Mouse (Mus musculus) spleen, adult 2 months (tissue): ENCODE results near the gene Mthfd1. TPM values are rescaled to one million over a fixed set of nuclear protein-coding genes. Genes with fewer than 3 reads are reported as not detected.

Source experiments
- DNase-seq, 2 experiments: peaks; one replicate each; pipeline versions ENCODE4 v3.0.0 to v3.0.0-alpha.2; 2012 to 2021; ENCODE audit warnings: low spot score in 2 of 2, low read depth in 1 of 2
- H3K27ac ChIP-seq: fragments of 200-500 bp; 2 replicates; pipeline ENCODE4 v1.5.1; 2012; ENCODE audit warnings: low read length, inconsistent platforms; ENCODE audit not compliant: insufficient read depth
- H3K27me3 ChIP-seq: fragments of 200-500 bp; 2 replicates; pipeline ENCODE4 v1.6.1; 2012; ENCODE audit warnings: mild to moderate bottlenecking, moderate library complexity, low read length, inconsistent platforms; ENCODE audit not compliant: control insufficient read depth, insufficient read depth
- H3K36me3 ChIP-seq: fragments of 200-500 bp; 2 replicates; pipeline ENCODE4 v1.6.1; 2012; ENCODE audit warnings: mild to moderate bottlenecking, low read length, inconsistent platforms; ENCODE audit not compliant: control insufficient read depth, insufficient read depth
- H3K4me1 ChIP-seq: fragments of 200-500 bp; 2 replicates; pipeline ENCODE4 v1.6.1; 2011; ENCODE audit warnings: inconsistent platforms; ENCODE audit not compliant: control insufficient read depth, insufficient read depth, insufficient read length
- H3K4me3 ChIP-seq: fragments of 200-500 bp; 2 replicates; pipeline ENCODE4 v1.5.1; 2011; ENCODE audit warnings: mild to moderate bottlenecking, inconsistent platforms; ENCODE audit not compliant: insufficient read depth, insufficient read length; ENCODE audit errors: extremely low read depth
- CTCF ChIP-seq: fragments of 200-500 bp; IDR thresholded peaks from 2 replicates; pipeline ENCODE4 v1.5.1; 2011; ENCODE audit warnings: mild to moderate bottlenecking, inconsistent platforms; ENCODE audit not compliant: insufficient read depth, insufficient read length, insufficient replicate concordance; ENCODE audit errors: extremely low read depth
- POLR2A ChIP-seq: fragments of 200-500 bp; IDR thresholded peaks from 2 replicates; pipeline ENCODE4 v1.6.1; 2011; ENCODE audit warnings: low read depth, low read length, inconsistent platforms
- WGBS: fragments of 180-500 bp; shearing (Covaris S2); methylation state at CpG from one replicate; pipeline ENCODE4 v1.1.7; 2018; 5-methylcytosine and 5-hydroxymethylcytosine counted together
- polyA plus RNA-seq: library from polyadenylated mRNA; depleted of rRNA; stranded (reverse); fragments of >200 nt; gene quantifications from 2 replicates; pipeline ENCODE4 v1.2.3, GENCODE M21; 2012

The Mthfd1 gene
- polyA plus RNA-seq, 1 experiment = 17.3 TPM

DNA sequence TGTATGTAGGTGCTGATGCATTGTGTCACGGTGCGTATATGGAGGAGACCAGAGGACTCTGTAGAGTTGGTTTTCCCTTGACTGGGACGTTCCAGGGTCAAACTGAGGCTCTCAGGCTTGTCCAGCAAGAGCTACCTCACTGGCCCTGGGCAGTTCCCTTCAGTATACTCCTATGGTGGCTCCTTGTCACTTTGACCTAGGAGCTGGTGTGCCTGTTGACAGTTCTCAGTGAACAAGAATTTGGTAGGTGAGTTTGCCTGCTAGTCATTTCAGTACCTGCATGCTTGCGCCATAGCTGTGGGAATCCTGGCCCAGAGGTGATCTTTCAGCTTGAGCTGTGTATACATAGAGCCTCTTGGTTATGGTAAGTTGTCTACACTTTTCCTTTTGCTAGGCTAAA lies 7.8 kb downstream of the Mthfd1 start:
- no peak overlapping the region for H3K4me3 ChIP-seq
- no peak overlapping the region for H3K27ac ChIP-seq
- H3K27me3 ChIP-seq = no peaks in the 10 kb centered on the region
- peaks cover 3% of the 10 kb centered on the region; the same call in 1 of the 2 replicates for H3K4me1 ChIP-seq
- no peak for TF ChIP-seq CTCF
- TF ChIP-seq POLR2A = no peak
- no peak for DNase-seq
- 96% methylated on average over 4 of the region's 4 CpGs for WGBS
- H3K36me3 ChIP-seq = peaks cover 2% of the 10 kb centered on the region; the same call in 1 of the 2 replicates

DNA sequence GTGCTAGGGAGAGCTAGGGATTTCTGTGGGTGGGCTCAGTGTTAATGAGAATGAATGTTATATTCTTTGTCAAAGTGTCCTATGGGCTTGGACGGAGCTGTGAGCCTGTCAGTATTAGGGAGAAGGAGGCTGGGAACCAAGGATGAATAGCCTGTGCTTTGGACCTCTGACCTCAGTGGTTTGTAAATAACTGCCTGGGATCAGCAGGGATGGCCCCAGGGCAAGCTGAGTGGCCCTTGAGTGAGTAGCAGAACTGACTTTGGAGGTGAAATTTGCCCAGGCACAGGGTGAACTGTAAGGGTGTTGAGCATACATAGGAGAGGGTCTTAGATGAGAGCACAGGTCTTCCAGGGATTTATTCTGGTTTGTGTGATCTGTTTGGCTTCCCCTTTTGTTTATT lies 8.8 kb downstream of the Mthfd1 start:
- no peak for DNase-seq
- Histone ChIP-seq H3K4me3 (no peak overlapping the region), H3K27ac (no peak overlapping the region), H3K27me3 (no peaks in the 10 kb centered on the region), H3K36me3 (peaks cover 2% of the 10 kb centered on the region; the same call in 1 of the 2 replicates), H3K4me1 (peaks cover 3% of the 10 kb centered on the region; the same call in 1 of the 2 replicates)
- 82% methylated on average over 1 of the region's 1 CpGs for WGBS
- TF ChIP-seq POLR2A (no peak), CTCF (no peak)

GRCm38 (mm10) chr12:76264325-76264965 lies 9.3 kb downstream of the Mthfd1 start:
- no peak overlapping the region for H3K27ac ChIP-seq

GRCm38 (mm10) chr12:76265001-76265400 lies 9.9 kb downstream of the Mthfd1 start:
- no peak for DNase-seq
- 51% methylated on average over 6 of the region's 6 CpGs for WGBS
- peaks cover 3% of the 10 kb centered on the region; the same call in 1 of the 2 replicates for H3K4me1 ChIP-seq
- H3K27ac ChIP-seq = no peak overlapping the region
- peaks cover 2% of the 10 kb centered on the region; the same call in 1 of the 2 replicates for H3K36me3 ChIP-seq
- no peak for TF ChIP-seq CTCF
- no peak for TF ChIP-seq POLR2A
- H3K4me3 ChIP-seq = no peak overlapping the region
- H3K27me3 ChIP-seq = no peaks in the 10 kb centered on the region

More at GRCm38 (mm10) chr12:76264325-76264965, 9.3 kb downstream of the Mthfd1 start:
- WGBS = 86% methylated on average over 9 of the region's 9 CpGs
- Histone ChIP-seq H3K36me3 (peaks cover 2% of the 10 kb centered on the region; the same call in 1 of the 2 replicates), H3K4me3 (no peak overlapping the region), H3K27me3 (no peaks in the 10 kb centered on the region), H3K4me1 (peaks cover 3% of the 10 kb centered on the region; the same call in 1 of the 2 replicates)
- DNase-seq = no peak
- TF ChIP-seq POLR2A (no peak), CTCF (no peak)

DNA sequence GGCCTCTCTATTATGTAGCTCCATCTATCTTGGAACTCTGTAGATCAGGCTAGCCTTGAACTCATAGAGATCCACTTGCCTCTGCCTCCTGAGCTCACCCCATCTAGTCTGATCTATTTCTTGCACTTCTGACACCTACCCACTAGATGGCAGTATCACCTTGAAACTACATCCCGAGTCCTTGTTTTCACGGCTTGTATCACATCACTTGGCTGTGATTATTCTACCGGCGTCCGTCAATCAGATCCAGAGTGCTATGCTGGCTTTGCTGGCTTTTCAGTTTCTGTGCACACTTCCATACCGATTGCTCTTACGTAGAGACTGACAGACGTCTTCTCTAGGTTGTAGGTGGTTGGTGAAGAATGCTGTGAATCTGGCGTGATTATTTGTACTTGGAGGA lies 11.8 kb downstream of the Mthfd1 start:
- TF ChIP-seq CTCF (peak; percentile 9; the same call in 1 of the 2 replicates), POLR2A (no peak)
- peak in 1 of 2 experiments; percentile 30 for DNase-seq
- no peak overlapping the region for H3K27ac ChIP-seq
- 69% methylated on average over 9 of the region's 9 CpGs for WGBS
- no peaks in the 10 kb centered on the region for H3K27me3 ChIP-seq
- peaks cover 2% of the 10 kb centered on the region; the same call in 1 of the 2 replicates for H3K36me3 ChIP-seq
- no peak overlapping the region for H3K4me3 ChIP-seq
- peaks cover 3% of the 10 kb centered on the region; the same call in 1 of the 2 replicates for H3K4me1 ChIP-seq

- Histone ChIP-seq H3K4me1 (peaks cover 3% of the 10 kb centered on the region; the same call in 1 of the 2 replicates), H3K36me3 (no peaks in the 10 kb centered on the region), H3K27ac (no peak overlapping the region), H3K4me3 (no peak overlapping the region), H3K27me3 (no peaks in the 10 kb centered on the region)
- DNase-seq = no peak
- TF ChIP-seq CTCF (no peak), POLR2A (no peak)
- WGBS = 89% methylated on average over 10 of the region's 10 CpGs
Observed at GRCm38 (mm10) chr12:76268686-76269085, 13.6 kb downstream of the Mthfd1 start.

DNA sequence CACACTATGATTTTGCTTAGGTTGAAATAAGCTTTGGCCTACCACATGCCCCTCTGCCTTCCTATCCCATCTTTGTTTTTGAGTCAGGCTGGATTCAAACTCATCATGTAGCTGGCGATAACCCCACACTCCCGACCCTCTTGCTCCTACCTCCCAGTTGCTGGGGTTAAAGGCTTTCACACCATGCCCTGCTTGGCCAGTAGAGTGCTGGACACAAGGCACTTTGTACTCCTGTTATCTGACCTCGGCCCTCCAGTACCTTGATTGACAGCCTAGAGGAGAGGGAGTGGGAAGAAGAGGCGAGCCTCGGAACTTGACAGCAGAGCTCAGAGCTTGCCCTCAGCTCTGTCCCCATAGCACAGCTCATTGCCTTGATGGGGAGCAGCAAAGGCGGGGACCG lies 14.1 kb downstream of the Mthfd1 start:
- TF ChIP-seq POLR2A (no peak), CTCF (no peak)
- Histone ChIP-seq H3K4me1 (peaks cover 3% of the 10 kb centered on the region; the same call in 1 of the 2 replicates), H3K36me3 (no peaks in the 10 kb centered on the region), H3K4me3 (no peak overlapping the region), H3K27me3 (no peaks in the 10 kb centered on the region), H3K27ac (no peak overlapping the region)
- 92% methylated on average over 7 of the region's 7 CpGs for WGBS
- DNase-seq = no peak
